Mouse (Mus musculus): ENCODE measurements around the gene Krt71. TPM values are rescaled to one million over a fixed set of nuclear protein-coding genes. Genes with fewer than 3 reads are reported as not detected.
"Not testable (repeated sequence)": the region's sequence is repeated elsewhere in the genome, so short reads cannot be mapped to it uniquely, and the experiment has no call there.

Krt71 gene
- polyA plus RNA-seq, 1 experiment from 2014 or later: 0.48 TPM

DNA sequence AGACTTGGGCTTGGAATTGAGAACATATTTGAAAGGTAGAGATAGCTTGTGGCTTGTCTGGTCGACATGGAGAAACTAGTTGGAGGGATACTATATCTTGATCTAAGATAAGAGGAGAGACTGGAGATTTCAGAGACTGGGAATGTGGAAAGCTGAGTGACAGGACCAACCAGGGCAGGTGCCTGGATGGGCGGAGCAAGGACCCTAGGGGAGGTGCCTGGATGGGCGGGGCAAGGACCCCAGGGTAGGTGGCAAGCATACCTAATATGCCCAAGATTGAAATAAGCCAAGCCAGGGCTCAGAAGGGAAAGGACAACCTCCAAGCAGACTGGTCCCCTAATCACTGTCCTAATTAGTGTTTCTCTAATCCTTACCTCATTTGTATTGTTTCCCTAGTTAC lies 43.7 kb downstream of the Krt71 start:
- no peaks in the 10 kb centered on the region for H3K4me1 ChIP-seq (ENCODE audit: control insufficient read depth, insufficient read depth, low read length)
- 75% methylated on average over 3 of the region's 3 CpGs for WGBS
- no peak overlapping the region for H3K9ac ChIP-seq (replicated peaks; ENCODE audit: low read depth, low read length)
- no peak overlapping the region for H3K4me2 ChIP-seq (ENCODE audit: low read depth, low read length)
- H3K9me3 ChIP-seq (ENCODE audit: control insufficient read depth, low read length): no peaks in the 10 kb centered on the region
- H3K4me3 ChIP-seq (ENCODE audit: low read depth, low read length): no peak overlapping the region
- no peak for ATAC-seq (ENCODE audit: low read depth)
- no peaks in the 10 kb centered on the region for H3K36me3 ChIP-seq (ENCODE audit: control insufficient read depth, insufficient read depth, low read length)
- H3K27me3 ChIP-seq (ENCODE audit: control insufficient read depth, insufficient read depth, low read length): no peaks in the 10 kb centered on the region
- no peak overlapping the region for H3K27ac ChIP-seq (ENCODE audit: low read depth, low read length)

DNA sequence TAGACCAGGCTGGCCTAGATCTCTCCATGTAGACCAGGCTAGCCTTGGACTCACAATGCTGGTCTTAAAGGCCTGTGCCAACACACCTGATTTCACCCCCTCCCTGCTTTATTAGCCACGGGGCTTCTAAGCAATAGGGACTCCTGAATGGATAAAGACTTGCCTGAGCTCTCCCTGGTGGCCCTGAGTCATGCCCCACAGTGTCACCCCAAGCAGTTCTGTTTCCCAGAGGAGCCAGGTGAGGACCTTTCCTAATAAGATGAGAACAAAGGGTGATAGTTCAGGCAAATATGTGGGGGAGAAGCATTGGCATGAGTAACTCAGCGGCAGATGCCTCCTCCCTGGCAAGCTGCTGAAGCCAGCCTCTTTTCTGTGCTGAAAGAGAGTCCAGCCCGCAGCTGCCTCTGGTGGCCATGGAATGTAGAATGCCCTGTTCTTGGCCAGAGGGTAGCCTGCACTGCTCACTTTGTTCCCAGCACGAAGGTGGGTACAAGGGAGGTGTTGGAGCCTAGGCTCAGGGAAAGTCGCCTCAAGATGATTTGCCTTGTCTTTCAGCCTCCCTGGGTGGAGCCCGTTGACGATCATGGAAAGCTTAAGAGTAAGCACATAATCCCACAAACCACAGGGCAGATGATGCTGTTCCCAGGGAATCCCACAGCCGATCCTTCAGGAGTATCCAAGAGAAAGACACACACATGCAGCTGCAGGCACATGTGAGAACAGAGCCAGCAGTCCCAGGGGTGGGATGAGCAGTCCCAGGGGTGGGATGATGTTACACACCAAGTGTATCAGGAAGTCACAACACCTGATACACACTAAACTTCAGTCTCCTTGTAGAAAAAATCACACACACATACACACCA lies 45.4 kb downstream of the Krt71 start:
- H3K4me1 ChIP-seq (ENCODE audit: control insufficient read depth, insufficient read depth, low read length): no peaks in the 10 kb centered on the region
- ATAC-seq (ENCODE audit: low read depth): no peak
- H3K4me2 ChIP-seq (ENCODE audit: low read depth, low read length): no peak overlapping the region
- no peaks in the 10 kb centered on the region for H3K36me3 ChIP-seq (ENCODE audit: control insufficient read depth, insufficient read depth, low read length)
- no peaks in the 10 kb centered on the region for H3K27me3 ChIP-seq (ENCODE audit: control insufficient read depth, insufficient read depth, low read length)
- no peak overlapping the region for H3K9ac ChIP-seq (replicated peaks; ENCODE audit: low read depth, low read length)
- H3K27ac ChIP-seq (ENCODE audit: low read depth, low read length): no peak overlapping the region
- no peaks in the 10 kb centered on the region for H3K9me3 ChIP-seq (ENCODE audit: control insufficient read depth, low read length)
- WGBS: 75% methylated on average over 8 of the region's 8 CpGs
- H3K4me3 ChIP-seq (ENCODE audit: low read depth, low read length): no peak overlapping the region

DNA sequence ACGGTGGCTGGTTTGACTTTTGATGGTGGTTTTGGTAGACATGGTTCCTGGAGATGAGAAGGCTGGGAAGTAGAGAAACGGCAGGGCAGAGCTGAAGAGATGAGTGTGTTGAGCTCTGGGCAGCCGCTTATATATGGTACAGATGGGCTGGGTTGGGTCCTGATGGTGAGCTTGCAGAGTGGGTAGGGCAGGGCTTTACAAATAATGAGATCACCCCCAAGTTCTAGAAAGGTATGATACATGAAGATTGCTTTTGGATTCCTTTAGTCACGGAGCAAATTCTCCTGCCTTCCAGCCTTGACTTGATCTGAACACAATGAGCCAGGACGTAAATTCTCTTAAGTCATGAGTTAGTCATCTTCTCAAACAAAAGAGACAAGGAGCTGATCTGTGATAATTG lies 48.7 kb downstream of the Krt71 start, which contains the start of gene Krt6a:
TSS of gene Krt6a (minus strand) at position 101 of the 400 bp plus-strand sequence.
- Histone ChIP-seq H3K27ac (ENCODE audit: low read depth, low read length) (no peak within 1 kb of the TSS), H3K9ac (replicated peaks; ENCODE audit: low read depth, low read length) (no peak within 1 kb of the TSS), H3K27me3 (ENCODE audit: control insufficient read depth, insufficient read depth, low read length) (no peaks in the 10 kb centered on the region), H3K4me3 (ENCODE audit: low read depth, low read length) (no peak within 1 kb of the TSS), H3K4me2 (ENCODE audit: low read depth, low read length) (no peak within 1 kb of the TSS), H3K4me1 (ENCODE audit: control insufficient read depth, insufficient read depth, low read length) (no peaks in the 10 kb centered on the region), H3K9me3 (ENCODE audit: control insufficient read depth, low read length) (no peaks in the 10 kb centered on the region), H3K36me3 (ENCODE audit: control insufficient read depth, insufficient read depth, low read length) (no peaks in the 10 kb centered on the region)
- 89% methylated on average over 5 of the region's 5 CpGs for WGBS
- ATAC-seq (ENCODE audit: low read depth): no peak

DNA sequence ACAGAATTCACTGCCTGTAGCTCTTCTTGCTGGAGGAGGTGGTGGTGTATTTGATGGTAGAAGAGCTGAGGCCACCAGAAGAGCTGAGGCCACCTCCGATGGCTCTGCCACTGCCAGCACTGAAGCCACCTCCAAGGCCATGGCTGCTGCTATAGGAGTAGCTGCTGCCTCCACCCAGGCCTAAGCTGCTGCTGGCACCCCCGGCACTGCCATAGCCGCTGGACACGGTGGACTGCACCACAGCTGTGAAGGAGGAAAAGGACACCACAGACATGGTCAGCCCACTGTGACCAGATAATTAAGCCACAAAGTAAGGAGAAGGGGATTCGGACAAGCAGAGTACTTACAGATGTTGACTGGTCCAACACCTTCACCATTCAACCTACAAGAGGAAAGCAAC lies 52.4 kb downstream of the Krt71 start:
- H3K4me1 ChIP-seq (ENCODE audit: control insufficient read depth, insufficient read depth, low read length); H3K4me3 ChIP-seq (ENCODE audit: low read depth, low read length); ATAC-seq (ENCODE audit: low read depth); H3K36me3 ChIP-seq (ENCODE audit: control insufficient read depth, insufficient read depth, low read length); H3K9ac ChIP-seq (replicated peaks; ENCODE audit: low read depth, low read length); H3K4me2 ChIP-seq (ENCODE audit: low read depth, low read length); H3K27ac ChIP-seq (ENCODE audit: low read depth, low read length); H3K27me3 ChIP-seq (ENCODE audit: control insufficient read depth, insufficient read depth, low read length); H3K9me3 ChIP-seq (ENCODE audit: control insufficient read depth, low read length): not testable (repeated sequence)
- whole genome bisulfite sequencing: 96% methylated on average over 5 of the region's 5 CpGs

DNA sequence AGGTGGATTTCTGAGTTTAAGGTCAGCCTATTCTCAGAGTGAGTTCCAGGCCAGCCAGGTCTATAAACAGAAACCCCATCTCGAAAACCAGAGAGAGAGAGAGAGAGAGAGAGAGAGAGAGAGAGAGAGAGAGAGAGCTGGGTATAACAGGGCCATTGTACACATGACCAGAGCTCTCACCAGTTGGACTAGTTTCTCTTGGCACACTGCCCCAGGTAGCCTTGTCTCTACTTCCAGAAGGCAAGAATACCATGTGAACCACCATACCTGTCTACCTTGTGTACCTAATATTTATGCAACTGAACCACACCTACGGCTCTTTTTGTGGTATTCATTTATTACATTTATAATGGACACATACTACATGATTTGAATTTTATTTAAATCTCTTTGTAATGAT lies 54.7 kb downstream of the Krt71 start:
- Histone ChIP-seq H3K4me2 (ENCODE audit: low read depth, low read length) (no peak overlapping the region), H3K4me1 (ENCODE audit: control insufficient read depth, insufficient read depth, low read length) (no peaks in the 10 kb centered on the region), H3K36me3 (ENCODE audit: control insufficient read depth, insufficient read depth, low read length) (no peaks in the 10 kb centered on the region), H3K27me3 (ENCODE audit: control insufficient read depth, insufficient read depth, low read length) (no peaks in the 10 kb centered on the region), H3K4me3 (ENCODE audit: low read depth, low read length) (no peak overlapping the region), H3K9me3 (ENCODE audit: control insufficient read depth, low read length) (no peaks in the 10 kb centered on the region), H3K27ac (ENCODE audit: low read depth, low read length) (no peak overlapping the region), H3K9ac (replicated peaks; ENCODE audit: low read depth, low read length) (no peak overlapping the region)
- 73% methylated on average over 2 of the region's 2 CpGs for WGBS
- ATAC-seq (ENCODE audit: low read depth): no peak

Small RNAs within 50 kb of the gene (microRNA-seq; reads per million reads assigned to microRNA genes)
- gene Gm44323: not detected
- gene Gm44342: not detected

Other genes starting within 250 kb of the Krt71 start
- 0.29 TPM in 1 of 2 replicates, not detected in the other for gene Gm49425, start 225.8 kb downstream of the Krt71 start, polyA plus RNA-seq (2014; fragmentation: Nextera tagmentation; extraction: Ambion mirVana)
- 0.11 TPM in 1 of 2 replicates, not detected in the other for gene Krt84, start 210.3 kb downstream of the Krt71 start, polyA plus RNA-seq (2014; fragmentation: Nextera tagmentation; extraction: Ambion mirVana)
- not detected in 2 replicates for gene Krt82, start 192.4 kb downstream of the Krt71 start, polyA plus RNA-seq (2014; fragmentation: Nextera tagmentation; extraction: Ambion mirVana)
- 0.13 TPM in 2 replicates for gene Krt90, start 180.2 kb downstream of the Krt71 start, polyA plus RNA-seq (2014; fragmentation: Nextera tagmentation; extraction: Ambion mirVana)
- 0.08 TPM in 1 of 2 replicates, not detected in the other for gene Krt75, start 169.2 kb downstream of the Krt71 start, polyA plus RNA-seq (2014; fragmentation: Nextera tagmentation; extraction: Ambion mirVana)
- gene Gm5414, start 114.9 kb downstream of the Krt71 start, polyA plus RNA-seq (2014; fragmentation: Nextera tagmentation; extraction: Ambion mirVana): not detected in 2 replicates
- gene Gm5478, start 95.7 kb downstream of the Krt71 start, polyA plus RNA-seq (2014; fragmentation: Nextera tagmentation; extraction: Ambion mirVana): not detected in 2 replicates
- gene Krt6b, start 62.8 kb downstream of the Krt71 start, polyA plus RNA-seq (2014; fragmentation: Nextera tagmentation; extraction: Ambion mirVana): not detected in 2 replicates
- gene Krt6a, start 48.8 kb downstream of the Krt71 start, polyA plus RNA-seq (2014; fragmentation: Nextera tagmentation; extraction: Ambion mirVana): not detected in 2 replicates
- not detected in 2 replicates for gene Krt5, start 30.2 kb downstream of the Krt71 start, polyA plus RNA-seq (2014; fragmentation: Nextera tagmentation; extraction: Ambion mirVana)
- gene Krt72, start 43.4 kb upstream of the Krt71 start, polyA plus RNA-seq (2014; fragmentation: Nextera tagmentation; extraction: Ambion mirVana): not detected in 2 replicates
- gene Krt73, start 59.2 kb upstream of the Krt71 start, polyA plus RNA-seq (2014; fragmentation: Nextera tagmentation; extraction: Ambion mirVana): 0.36 TPM in 2 replicates
- gene Krt2, start 75.1 kb upstream of the Krt71 start, polyA plus RNA-seq (2014; fragmentation: Nextera tagmentation; extraction: Ambion mirVana): not detected in 2 replicates
- 8.3 and 12.3 TPM in 2 replicates for gene Krt1, start 107.7 kb upstream of the Krt71 start, polyA plus RNA-seq (2014; fragmentation: Nextera tagmentation; extraction: Ambion mirVana)
- 0.24 and 0.44 TPM in 2 replicates for gene Krt77, start 126.6 kb upstream of the Krt71 start, polyA plus RNA-seq (2014; fragmentation: Nextera tagmentation; extraction: Ambion mirVana)
- not detected in 2 replicates for gene Krt76, start 149.8 kb upstream of the Krt71 start, polyA plus RNA-seq (2014; fragmentation: Nextera tagmentation; extraction: Ambion mirVana)
- gene Krt4, start 181.6 kb upstream of the Krt71 start, polyA plus RNA-seq (2014; fragmentation: Nextera tagmentation; extraction: Ambion mirVana): 0.09 and 0.12 TPM in 2 replicates
- 0.24 TPM in 2 replicates for gene Krt79, start 197.2 kb upstream of the Krt71 start, polyA plus RNA-seq (2014; fragmentation: Nextera tagmentation; extraction: Ambion mirVana)
- gene Krt78, start 211.2 kb upstream of the Krt71 start, polyA plus RNA-seq (2014; fragmentation: Nextera tagmentation; extraction: Ambion mirVana): 0.08 TPM in 1 of 2 replicates, not detected in the other

Measured in neural tube, embryonic 14.5 days (tissue).